Mouse (Mus musculus) spleen, postnatal 10 days (tissue): ENCODE results near the gene Ppil6.

Source experiments
- DNase-seq, 2 experiments: peaks; one replicate each; pipeline ENCODE4 v3.0.0; 2021 to 2022; ENCODE audit warnings: low spot score in 2 of 2

The Ppil6 gene

DNA sequence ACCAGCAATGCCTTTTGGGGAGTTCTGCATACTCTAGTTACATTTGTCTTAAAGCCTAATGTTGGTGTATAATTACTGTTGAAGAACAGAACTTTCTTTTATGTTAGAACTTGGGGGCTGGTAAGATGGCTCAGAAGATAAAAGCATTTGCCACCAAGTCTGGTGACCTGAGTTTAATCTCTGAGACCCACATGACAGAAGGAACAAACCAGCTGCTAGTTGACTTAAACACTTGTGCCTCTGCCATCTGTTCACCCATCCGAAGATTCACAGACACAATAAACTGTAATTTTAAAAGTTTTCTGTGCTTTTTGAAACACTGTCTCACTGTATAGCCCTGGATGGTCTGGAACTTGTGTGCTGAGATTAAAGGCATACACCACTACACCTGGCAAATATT is 35.5 kb downstream of the Ppil6 start:
- no peak for DNase-seq

DNA sequence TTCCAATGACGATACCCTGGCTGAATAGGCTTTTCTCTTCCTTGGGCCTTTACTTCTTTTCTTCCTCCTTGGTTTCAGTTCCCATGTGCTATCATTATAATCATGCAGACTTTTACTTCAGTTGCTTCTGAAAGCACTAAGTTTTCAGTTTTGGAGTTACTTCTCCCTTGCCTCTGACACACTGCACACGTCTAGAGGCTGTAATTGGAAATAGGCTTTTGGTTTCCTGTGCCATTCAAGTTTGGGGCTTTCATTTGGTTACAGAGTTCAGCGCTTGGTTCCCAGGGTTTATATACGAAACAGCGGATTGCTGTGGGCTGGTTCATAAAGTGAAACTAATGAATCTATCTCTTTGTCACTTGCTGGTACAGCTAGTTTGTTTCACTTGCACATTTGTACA is 39.7 kb downstream of the Ppil6 start:
- no peak for DNase-seq

DNA sequence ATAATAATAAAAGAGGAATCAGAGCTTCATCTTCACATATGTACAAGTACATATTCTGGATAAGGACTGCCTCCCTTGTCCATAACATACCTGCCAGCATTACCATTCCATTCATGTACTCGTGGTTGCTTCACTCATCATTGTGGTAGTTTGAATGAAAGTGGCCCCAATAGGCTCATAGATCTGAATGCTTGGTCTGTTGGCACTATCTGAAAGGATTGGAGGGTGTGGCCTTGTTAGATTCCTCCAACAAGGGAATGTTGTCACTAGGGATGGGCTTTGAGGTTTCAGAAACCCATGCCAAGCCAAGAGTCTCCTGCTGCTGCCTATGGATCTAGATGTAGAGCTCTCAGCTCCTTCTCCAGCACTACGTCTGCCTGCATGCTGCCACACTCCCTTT is 45.8 kb downstream of the Ppil6 start:
- no peak for DNase-seq

DNA sequence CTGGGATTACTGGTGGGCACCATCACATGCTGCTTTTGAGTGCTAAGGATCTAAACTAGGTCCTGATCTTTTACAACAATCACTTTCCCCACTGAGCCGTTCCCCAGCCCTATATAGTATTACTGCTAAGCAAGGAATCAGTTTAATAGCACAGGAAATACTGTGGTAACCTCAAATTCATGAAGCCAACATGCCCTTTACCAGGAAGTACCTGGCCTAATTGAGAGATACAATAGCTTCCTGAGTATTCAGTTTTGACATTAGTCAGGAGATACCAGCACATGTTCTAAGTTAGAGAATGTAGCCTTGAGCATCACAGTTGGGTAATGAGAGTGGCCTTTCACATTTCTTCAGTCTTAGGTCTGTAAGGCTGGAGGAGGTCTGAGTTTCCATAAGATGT is 46.5 kb downstream of the Ppil6 start:
- no peak for DNase-seq

DNA sequence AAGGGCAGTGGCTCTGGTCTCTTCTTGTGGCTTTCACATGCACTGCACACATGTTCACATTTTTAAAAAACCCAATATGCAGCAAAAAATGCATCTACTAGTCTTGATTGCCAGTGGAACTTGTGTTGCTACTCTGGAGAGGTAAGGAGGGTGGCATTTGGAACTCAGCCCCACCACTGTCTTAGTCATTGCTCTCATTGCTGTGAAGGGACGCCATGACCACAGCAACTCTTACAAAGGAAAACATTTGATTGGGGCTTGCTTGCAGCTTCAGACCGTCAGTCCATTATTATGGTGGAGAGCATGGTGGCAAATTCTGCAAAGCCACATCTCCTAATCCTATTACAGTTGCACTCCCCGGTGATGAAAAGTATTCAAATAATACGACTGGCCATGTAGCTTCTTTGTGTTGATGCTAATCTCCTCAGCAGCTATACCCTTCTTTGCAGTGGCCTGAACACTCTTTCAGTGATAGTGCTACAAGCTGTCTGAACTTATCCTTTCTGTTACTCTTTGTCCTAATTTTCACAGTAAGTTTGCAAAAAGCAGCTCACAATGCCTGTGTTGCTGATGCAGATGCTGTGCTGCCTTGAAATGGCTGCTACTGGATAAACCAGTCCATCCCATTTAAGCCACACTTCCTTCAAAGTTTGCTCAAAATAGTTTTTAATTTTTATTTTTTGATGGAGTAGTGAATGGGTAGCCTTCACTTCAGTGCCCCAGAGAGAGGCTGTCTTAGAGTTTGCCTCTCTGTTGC is 47.2 kb downstream of the Ppil6 start:
- DNase-seq, result no peak

DNA sequence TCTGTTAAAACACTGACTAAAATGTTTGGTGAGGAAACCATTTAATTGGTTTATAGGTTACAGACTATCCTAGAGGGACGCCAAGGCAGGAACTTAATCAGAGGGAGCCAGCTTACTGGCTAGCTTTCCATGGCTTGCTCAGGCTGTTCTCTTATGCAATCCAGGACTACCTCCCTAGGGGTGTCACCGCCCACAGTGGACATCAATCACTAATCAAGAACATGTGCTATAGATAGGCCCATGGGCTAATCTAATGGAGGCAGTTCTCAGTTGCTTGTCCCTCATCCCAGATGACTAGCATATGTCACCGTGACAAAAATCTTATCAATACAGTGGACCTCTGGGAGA is 47.7 kb downstream of the Ppil6 start:
- no peak for DNase-seq

DNA sequence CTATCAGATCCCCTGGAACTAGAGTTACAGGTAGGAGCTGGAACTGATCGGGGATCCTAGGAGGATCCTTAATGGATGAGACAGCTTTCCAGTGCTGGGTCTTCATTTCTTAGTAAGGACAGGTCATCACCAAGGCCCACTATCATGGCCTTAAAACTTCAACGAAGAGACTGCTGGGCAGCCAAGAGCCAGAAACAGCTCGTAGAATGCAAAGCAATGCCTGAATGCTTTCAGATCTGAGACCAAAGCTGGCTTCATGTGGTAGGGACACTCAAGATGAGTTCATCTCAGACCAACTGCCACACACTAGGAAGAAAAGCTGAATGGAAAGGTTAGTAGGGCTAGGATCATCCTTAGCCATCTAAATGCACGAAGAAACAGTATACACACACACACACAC is 48.7 kb downstream of the Ppil6 start:
- no peak for DNase-seq

DNA sequence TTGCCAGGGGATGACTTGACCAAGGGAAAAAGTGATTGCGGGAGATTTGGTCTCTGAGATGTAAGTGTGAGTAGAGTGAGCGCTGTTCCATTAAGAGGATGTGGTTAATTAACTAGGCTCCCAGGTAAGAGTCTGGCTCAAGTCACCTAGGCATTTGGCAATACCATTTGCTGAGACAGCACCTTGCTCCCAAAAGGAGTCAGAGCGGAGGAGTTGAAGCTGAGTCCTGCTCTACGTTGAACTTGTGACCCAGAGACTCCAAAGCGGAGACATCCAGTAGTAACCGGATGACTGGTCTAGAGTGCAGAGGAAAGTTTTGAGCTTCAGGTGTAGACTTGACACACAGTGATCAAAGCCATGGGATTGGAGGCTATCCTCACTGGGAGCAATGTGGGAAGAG is 51.8 kb downstream of the Ppil6 start:
- DNase-seq, result no peak

DNA sequence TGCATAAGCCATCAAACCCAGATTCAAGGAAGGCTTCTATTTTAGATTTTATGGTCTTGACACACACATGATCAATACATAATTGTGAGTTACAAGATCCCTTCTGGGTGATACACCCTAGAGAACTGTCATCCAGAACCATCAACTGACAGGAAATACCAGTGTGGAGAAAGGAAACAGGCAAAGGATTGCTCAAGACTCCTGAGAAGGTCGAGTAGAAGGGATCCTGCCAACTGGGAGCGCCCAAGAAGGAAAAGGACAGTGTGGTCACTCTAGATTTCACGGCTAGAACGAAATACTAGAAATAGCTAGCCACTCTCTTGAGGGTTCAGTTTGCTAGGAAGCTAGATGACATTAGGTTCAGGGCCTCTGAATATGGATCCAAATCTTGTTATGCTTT is 53.2 kb downstream of the Ppil6 start:
- no peak for DNase-seq

DNA sequence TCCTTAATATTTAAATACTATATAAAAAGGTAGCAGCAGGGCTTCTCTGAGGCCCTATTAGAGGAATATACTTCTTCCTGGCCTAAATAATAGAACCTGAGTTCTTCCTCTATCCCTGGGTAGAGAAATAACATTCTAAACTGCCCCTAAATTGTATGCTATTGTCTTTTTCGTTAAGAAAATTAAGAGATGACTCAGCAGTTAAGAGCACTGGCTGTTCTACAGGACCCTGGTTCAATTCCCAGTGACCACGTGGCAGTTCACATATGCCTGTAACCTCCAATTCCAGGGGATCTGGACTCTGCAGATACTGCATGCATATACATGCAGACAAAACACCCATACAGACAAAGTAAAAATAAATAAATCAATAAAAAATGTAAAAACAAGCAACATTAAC is 53.6 kb downstream of the Ppil6 start:
- DNase-seq, result no peak

DNA sequence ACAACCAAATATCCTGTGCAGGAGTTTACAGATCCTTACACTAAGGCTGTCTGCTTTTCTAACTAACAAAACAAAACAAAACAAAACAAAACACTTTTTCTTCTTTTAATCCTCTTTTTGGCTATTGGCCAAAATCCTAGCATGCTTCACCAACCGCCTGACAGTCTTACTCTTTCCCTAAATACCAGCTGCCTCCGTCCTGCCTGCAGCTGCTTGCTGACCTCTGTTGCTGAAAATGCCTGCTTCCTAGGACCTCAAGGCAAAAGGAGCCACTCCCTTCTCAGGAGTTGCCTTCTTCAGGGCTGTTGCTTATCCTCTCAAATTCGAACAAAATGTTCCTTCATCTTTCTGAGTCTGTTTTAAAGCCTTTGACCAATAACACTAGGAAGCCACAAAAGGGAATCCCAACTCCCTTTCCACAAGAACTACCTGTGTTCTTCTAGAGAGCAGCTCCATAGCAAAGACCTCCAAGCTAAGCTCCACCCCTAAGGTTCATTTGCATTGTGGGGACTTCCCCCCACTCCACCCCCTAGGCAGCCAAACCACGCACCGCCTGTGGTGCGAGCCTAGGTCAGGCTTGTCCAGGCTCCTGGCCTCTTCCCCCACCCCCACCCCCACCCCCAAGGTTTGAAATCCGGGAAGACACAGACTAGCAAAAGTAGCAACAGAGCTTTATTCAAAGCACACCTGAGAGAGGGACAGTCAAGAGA is 54.4 kb downstream of the Ppil6 start:
- peak in 1 of 2 experiments; percentile 28 for DNase-seq

DNA sequence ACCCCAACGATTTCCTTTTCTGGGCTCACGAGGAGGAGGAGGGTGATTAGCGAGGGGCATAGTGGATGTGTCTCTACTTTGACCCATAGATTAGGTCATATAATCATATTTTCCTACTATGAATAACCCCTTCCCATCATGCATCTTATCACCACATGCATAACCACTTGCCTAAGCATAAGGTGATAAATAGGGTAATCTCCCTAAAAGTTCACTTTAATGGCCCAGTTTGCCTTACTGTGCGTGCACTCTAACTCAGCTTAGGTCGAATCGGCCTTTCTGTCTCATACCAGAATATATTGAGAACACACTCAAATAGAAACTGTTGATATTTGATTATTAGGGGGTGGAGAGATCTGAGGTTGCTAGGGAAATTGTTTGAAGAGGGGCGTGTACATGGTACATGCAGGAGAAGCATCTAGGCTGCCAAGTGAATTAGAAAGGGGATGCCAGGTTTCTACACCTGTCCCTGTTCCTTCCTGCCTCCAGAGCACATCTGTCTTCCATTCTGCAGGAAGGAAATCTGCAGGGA is 55.1 kb downstream of the Ppil6 start:
- DNase-seq, result no peak

DNA sequence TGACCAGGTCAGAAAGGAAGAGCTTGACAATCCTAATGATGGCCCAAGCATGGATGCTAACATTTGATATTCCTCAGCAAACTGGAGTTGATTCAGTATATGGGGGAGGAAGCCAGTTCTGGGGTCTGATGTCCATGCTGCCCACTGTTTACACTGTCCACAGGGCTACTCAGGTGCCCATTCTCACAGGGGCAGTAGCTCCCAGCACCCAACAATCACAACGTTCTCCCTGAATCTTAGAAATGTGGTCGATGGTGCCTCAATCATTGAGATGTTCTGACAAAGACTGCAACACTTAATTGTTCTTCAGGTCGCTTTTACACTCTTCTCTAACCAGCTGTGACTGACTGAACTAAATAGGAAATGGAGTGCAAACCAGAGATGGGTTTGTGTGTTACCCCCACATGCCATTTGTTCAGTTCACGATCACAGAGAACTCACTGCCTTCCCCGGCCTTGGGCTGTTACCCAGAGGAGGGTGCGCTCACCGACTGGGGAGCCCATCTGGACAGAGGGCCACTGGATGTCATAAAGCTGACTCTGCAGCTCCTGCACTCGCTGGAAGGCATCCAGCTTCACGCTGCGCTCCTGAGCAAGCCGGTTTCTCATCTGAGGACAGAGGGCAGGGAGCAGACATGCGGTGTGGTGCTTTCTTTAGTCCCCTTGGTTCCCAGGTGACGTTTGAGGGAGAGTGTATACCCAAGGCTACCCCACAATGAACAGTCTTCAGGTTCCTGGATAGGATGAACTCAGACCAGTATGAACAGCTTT is 56.3 kb downstream of the Ppil6 start:
- DNase-seq, result no peak

DNA sequence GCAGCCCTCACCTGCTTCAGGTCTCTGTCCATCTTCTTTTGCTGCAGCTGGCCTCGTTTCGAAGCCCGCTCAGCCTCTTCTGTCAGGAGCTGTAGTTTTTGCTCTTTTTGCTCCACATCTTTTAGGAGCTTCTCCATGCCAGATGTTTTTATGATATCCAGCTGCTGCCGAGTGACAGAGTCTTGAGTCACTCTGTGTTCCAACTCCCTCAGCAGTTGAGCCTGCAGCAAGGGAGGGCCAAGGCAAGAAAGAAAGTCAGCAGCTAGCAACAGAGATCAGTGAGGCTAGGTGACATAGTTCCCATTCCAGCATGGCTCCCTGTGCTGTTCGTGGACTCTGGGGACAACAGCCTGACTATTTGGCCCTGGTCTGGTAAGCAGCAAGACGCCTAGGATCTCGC is 60.5 kb downstream of the Ppil6 start:
- no peak for DNase-seq

DNA sequence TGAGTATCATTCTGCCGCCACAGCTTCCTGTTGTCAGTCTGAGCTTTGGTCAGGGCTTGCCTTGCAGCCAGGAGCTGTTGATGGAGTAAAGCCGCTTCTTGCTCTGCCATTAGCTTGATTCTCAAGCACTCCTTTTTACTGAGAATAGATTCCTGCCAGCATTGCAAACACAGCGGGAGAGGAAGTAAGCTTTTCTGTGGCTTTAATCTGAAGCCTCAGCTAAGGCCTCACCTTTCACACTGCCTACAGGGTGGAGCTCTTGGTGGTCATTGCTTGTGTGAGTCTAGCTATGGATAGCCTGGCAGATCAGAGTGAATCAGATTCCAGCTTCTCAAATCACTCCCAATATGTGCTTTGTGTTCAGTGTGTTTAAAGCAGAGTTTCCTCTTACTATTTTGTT is 62.1 kb downstream of the Ppil6 start:
- DNase-seq, result no peak

DNA sequence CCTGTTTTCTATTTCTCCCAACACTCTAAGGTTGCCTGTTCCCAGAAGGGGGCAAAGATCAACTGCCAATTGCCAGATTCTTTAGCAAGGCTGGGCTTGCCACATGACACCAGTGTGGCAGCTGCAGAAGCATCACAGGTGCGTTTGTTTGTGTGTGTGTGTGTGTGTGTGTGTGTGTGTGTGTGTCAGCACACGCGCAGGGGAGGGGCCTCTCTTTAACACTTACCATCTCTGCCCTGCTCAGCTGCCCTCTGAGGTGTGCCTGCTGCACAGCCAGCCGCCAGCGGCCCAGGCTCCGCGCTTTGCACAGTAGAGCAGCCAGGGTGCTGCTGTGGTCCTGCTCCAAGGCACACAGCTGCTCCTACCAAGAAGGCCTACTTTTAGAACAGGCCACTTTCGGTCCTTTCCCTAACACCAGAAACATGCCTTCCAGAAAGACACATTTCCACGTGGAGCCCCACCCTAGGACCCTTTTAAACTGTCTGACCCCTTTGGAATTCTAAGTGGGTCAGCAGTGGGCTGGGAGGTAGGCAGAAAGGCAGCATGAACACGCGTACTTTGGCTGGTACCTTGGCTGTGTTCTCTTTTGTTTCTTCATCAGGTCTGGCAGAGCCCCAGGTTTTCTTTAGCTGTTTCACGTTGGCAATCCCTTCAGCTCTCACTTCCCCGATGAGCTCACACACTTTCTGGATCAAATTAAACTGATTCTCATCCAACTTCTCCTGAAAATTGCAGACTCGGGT is 62.8 kb downstream of the Ppil6 start:
- DNase-seq, result peak in 1 of 2 experiments; percentile 57

DNA sequence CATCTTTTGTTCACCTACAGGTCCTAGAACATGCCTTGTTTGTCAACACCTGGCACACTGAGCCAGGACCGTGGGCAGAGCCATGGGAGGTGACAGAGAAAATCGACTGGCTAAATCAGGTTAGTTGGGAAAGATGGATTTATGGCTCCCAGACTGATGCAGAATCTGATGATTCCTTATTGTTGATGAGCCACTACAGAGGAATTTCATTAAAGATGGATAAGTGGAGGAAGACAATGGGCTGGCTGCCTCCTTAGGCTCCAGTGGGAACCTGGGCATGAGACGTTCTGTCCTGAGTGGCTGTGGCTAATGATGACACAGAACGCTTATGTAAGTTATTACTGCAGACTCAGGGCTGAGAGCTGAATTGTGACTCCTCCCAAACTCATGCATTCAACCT is 63.5 kb downstream of the Ppil6 start:
- no peak for DNase-seq

DNA sequence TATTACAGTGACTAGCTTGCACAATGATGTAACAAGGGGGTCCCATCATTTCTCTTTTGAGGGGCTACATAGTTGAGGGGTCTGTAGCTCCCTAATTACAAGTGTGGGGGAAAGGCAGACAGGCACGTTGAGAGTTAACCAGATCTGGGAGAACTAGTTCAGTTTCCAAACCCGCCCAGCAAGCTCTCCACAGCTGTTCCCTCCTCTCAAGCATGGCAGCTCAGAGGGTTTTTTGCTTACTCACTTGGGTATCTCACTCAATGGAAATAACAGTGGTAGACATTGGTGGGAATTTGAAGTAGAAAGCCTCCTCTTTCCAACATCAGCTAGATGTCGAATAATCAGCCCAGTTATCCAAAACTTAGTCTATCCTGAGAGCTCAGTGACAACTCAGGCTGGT is 64.8 kb downstream of the Ppil6 start:
- no peak for DNase-seq

DNA sequence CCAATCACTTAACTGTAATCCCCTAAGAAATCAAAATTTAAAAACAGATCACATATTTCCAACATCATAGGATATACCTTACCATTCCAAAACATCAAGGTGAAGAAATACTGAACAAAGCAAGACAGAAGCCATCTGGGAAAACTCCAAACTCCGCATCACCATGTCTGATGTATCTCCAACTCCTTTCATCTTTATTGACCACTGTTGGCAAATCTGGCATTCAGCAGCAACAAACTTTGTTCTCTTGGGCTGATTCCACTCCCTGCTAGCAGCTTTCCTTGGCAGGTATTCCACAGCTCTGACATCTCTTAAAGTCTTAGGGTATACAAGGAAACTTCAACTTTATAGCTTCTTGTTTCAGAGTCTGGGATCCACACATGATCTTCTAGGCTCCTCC is 68.2 kb downstream of the Ppil6 start:
- no peak for DNase-seq

DNA sequence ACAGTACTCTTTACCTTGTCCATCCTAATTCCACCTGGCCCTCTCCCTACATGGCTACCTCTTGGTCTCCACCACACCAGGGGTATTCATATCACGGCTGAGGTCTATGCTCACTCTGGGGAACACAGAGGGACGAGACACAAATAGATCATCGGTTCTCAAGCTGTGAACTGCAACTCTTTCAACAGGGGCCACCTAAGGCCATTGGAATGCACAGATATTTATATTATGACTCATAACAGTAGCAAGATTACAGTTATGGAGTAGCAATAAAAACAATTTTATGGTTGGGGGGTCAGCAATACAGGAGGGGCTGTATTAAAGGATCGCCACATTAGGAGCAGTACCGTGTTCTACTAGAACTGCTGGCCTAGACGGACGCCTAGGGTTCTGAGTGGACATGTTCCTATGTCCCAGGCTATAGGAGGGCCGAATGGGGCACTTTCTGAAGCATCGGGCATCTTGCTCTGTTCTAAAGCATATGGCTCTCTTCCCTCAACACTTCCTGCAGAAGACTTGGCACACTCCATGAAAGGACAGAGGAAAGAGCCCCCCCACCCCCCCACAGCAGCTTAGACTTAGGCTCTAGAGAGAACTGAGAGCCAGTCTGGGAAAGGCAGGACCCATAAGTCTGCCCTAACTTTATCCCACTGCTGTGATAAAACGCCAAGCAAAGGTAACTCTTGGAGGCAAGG is 71.6 kb downstream of the Ppil6 start:
- no peak for DNase-seq
